Mouse (Mus musculus): ENCODE results near the gene Abca13. TPM values are rescaled to one million over a fixed set of nuclear protein-coding genes. Genes with fewer than 3 reads are reported as not detected.
"Not testable (repeated sequence)": the region's sequence is repeated elsewhere in the genome, so short reads cannot be mapped to it uniquely, and the experiment has no call there.

Abca13 gene
- polyA plus RNA-seq (2015; fragmentation: Nextera tagmentation; extraction: Ambion mirVana): 0.11 and 0.15 TPM in 2 replicates

DNA sequence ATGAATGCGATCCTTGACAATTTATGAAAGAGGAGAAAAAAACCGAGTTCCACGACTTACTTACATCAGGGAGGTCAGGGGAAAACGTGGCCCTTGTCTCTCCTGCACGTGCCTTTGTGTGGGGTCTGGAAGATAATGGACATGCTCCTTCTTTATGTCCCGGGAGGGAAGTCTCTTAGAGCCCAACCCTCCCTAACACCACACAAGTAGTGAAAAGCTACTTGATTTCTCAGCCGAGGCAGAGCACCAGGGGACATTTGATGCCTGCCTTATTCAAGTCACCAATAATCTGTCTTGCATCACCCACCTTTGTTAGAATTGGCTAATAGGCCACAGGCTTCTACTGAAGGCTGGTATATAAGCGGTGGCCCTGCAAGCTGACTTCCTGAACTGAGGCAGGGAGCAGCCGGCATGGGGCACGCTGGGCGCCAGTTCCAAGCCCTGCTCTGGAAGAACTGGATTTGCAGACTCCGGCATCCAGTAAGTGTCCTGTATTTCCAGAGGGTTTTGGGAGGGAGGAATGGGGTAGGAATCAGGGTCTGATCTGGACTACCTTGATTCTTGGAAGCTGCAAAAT lies at the start of gene Abca13:
Abca13 (plus strand) TSS at position 388 of the 577 bp plus-strand sequence.
- Histone ChIP-seq H3K27ac (ENCODE audit: low read length) (no peak within 1 kb of the TSS), H3K27me3 (ENCODE audit: control insufficient read depth, insufficient read depth, low read length) (no peaks in the 10 kb centered on the region), H3K4me1 (ENCODE audit: control insufficient read depth, insufficient read depth, low read length) (no peaks in the 10 kb centered on the region), H3K4me3 (replicated peaks; ENCODE audit: low read length) (no peak within 1 kb of the TSS), H3K9ac (ENCODE audit: low read length) (no peak within 1 kb of the TSS), H3K9me3 (replicated peaks; ENCODE audit: control insufficient read depth, low read length) (no peaks in the 10 kb centered on the region), H3K4me2 (ENCODE audit: low read depth, low read length) (no peak within 1 kb of the TSS), H3K36me3 (ENCODE audit: control insufficient read depth, insufficient read depth, low read length) (no peaks in the 10 kb centered on the region)
- WGBS: 43% methylated on average over 12 of the region's 12 CpGs
- ATAC-seq (ENCODE audit: insufficient read depth, low FRiP score): no peak

DNA sequence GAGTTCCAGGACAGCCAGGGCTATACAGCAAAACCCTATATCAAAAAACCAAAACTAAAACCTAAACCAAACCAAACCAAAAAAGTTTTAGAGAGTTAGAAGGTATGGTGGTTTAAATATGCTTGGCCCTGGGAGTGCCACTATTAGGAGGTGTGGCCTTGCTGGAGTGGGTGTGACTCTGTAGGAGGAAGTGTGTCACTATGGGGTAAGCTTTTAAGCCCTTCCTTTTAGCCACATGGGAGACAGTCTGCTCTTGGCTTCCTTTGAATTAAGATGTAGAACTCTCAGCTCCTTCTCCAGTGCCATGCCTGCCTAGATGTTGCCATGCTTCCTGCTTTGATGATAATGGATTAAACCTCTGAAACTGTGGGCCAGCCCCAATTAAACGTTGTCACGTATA lies 46.6 kb upstream of the Abca13 start:
- Histone ChIP-seq H3K27me3 (ENCODE audit: control insufficient read depth, insufficient read depth, low read length) (no peaks in the 10 kb centered on the region), H3K9ac (ENCODE audit: low read length) (no peak overlapping the region), H3K4me1 (ENCODE audit: control insufficient read depth, insufficient read depth, low read length) (no peaks in the 10 kb centered on the region), H3K27ac (ENCODE audit: low read length) (no peak overlapping the region), H3K36me3 (ENCODE audit: control insufficient read depth, insufficient read depth, low read length) (no peaks in the 10 kb centered on the region), H3K4me2 (ENCODE audit: low read depth, low read length) (no peak overlapping the region), H3K9me3 (replicated peaks; ENCODE audit: control insufficient read depth, low read length) (no peaks in the 10 kb centered on the region; the same call in 1 of the 2 replicates), H3K4me3 (replicated peaks; ENCODE audit: low read length) (no peak overlapping the region)
- ATAC-seq (ENCODE audit: insufficient read depth, low FRiP score): no peak
- WGBS: 86% methylated on average over 2 of the region's 2 CpGs

DNA sequence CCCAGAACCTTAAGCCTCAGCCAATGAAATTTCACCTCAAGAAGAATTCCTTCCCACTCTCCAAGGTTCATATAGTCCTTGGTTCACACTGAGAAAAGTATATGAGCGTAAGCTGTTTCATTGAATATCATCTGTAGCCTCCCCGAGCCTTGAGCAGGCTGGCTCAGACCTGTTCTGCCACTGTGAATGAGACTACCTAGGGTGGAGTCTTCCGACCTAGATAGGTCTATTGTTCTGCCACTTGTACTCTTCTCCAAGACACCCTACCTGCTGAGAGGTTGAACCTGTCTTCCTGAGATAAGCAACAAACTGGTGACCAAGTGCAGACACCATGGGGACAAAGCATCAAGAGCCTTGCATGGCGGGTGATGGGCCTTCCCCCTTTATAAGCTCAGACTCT lies 45.6 kb upstream of the Abca13 start:
- no peak for ATAC-seq (ENCODE audit: insufficient read depth, low FRiP score)
- H3K4me3 ChIP-seq (replicated peaks; ENCODE audit: low read length): no peak overlapping the region
- no peak overlapping the region for H3K4me2 ChIP-seq (ENCODE audit: low read depth, low read length)
- H3K27ac ChIP-seq (ENCODE audit: low read length): no peak overlapping the region
- no peaks in the 10 kb centered on the region for H3K4me1 ChIP-seq (ENCODE audit: control insufficient read depth, insufficient read depth, low read length)
- WGBS: 89% methylated on average over 4 of the region's 4 CpGs
- no peaks in the 10 kb centered on the region for H3K36me3 ChIP-seq (ENCODE audit: control insufficient read depth, insufficient read depth, low read length)
- H3K27me3 ChIP-seq (ENCODE audit: control insufficient read depth, insufficient read depth, low read length): no peaks in the 10 kb centered on the region
- no peak overlapping the region for H3K9ac ChIP-seq (ENCODE audit: low read length)
- H3K9me3 ChIP-seq (replicated peaks; ENCODE audit: control insufficient read depth, low read length): no peaks in the 10 kb centered on the region; the same call in 1 of the 2 replicates

DNA sequence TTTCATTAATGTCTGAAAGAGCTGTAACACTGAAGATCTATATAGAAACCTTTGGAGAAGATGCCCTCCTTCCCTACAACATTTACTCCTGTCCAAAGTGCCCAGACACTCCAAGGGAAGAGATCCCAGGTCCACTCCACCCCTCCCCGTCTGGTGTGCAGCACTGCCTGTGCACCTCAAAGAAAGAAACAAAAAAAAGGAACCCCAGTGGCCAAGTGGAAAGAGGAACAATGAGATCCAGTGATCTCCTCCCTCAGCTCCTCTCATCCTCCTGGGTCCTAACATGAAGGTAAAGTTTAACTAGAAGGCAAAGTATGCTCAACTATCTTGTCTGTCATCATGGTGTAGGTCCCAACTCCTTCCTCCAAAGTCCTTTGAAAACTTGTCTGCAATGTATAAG lies 45.1 kb upstream of the Abca13 start:
- Histone ChIP-seq H3K4me1 (ENCODE audit: control insufficient read depth, insufficient read depth, low read length) (no peaks in the 10 kb centered on the region), H3K9ac (ENCODE audit: low read length) (no peak overlapping the region), H3K4me2 (ENCODE audit: low read depth, low read length) (no peak overlapping the region), H3K27me3 (ENCODE audit: control insufficient read depth, insufficient read depth, low read length) (no peaks in the 10 kb centered on the region), H3K27ac (ENCODE audit: low read length) (no peak overlapping the region), H3K4me3 (replicated peaks; ENCODE audit: low read length) (no peak overlapping the region), H3K9me3 (replicated peaks; ENCODE audit: control insufficient read depth, low read length) (no peaks in the 10 kb centered on the region; the same call in 1 of the 2 replicates), H3K36me3 (ENCODE audit: control insufficient read depth, insufficient read depth, low read length) (no peaks in the 10 kb centered on the region)
- WGBS: 85% methylated on average over 1 of the region's 1 CpGs
- ATAC-seq (ENCODE audit: insufficient read depth, low FRiP score): no peak

DNA sequence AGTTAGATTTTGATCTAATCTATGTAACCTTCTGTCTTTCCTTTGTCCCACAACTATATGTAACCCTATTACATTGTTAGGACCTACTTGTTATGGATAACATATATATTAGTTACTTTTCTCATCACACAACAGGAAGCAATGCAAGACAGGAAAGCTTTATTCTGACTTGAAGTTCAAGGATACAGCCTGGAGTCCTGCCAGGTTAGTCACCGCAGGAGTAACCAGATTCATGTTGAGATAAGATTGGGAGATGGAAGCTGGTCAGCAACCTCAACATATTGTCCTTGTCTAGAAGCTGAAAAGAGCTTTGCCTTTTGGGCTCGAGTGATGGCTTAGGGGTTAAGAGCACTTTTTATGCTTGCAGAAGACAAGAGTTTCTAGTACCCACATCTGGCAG lies 43.5 kb upstream of the Abca13 start:
- Histone ChIP-seq H3K27ac (ENCODE audit: low read length) (no peak overlapping the region), H3K27me3 (ENCODE audit: control insufficient read depth, insufficient read depth, low read length) (no peaks in the 10 kb centered on the region), H3K9me3 (replicated peaks; ENCODE audit: control insufficient read depth, low read length) (no peaks in the 10 kb centered on the region; the same call in 1 of the 2 replicates), H3K4me2 (ENCODE audit: low read depth, low read length) (no peak overlapping the region), H3K36me3 (ENCODE audit: control insufficient read depth, insufficient read depth, low read length) (no peaks in the 10 kb centered on the region), H3K4me1 (ENCODE audit: control insufficient read depth, insufficient read depth, low read length) (no peaks in the 10 kb centered on the region), H3K4me3 (replicated peaks; ENCODE audit: low read length) (no peak overlapping the region), H3K9ac (ENCODE audit: low read length) (no peak overlapping the region)
- 77% methylated on average over 2 of the region's 2 CpGs for WGBS
- no peak for ATAC-seq (ENCODE audit: insufficient read depth, low FRiP score)

DNA sequence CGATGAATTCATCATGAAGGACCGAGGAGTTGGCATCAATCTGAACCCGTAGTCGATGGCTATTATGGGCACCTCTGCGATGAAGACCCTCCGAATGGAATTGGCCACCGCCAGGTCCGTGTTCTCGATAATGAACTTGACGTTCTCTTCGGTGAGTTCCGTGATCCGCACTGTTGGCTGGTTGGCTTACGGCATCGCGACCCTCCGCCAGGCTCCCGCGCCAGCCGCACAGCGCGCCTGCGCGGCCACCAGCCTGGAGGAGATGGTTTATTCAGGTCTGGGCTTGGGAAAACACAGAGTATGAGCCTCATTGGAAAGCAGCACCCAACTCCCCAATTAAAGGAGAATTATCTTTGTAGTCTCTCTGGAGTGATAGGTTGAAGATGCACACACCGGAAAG lies 41.3 kb upstream of the Abca13 start:
- 81% methylated on average over 25 of the region's 25 CpGs for WGBS
- not testable (repeated sequence) for H3K27me3 ChIP-seq (ENCODE audit: control insufficient read depth, insufficient read depth, low read length); H3K4me3 ChIP-seq (replicated peaks; ENCODE audit: low read length); H3K4me2 ChIP-seq (ENCODE audit: low read depth, low read length); H3K9me3 ChIP-seq (replicated peaks; ENCODE audit: control insufficient read depth, low read length); H3K27ac ChIP-seq (ENCODE audit: low read length); H3K4me1 ChIP-seq (ENCODE audit: control insufficient read depth, insufficient read depth, low read length); H3K36me3 ChIP-seq (ENCODE audit: control insufficient read depth, insufficient read depth, low read length); H3K9ac ChIP-seq (ENCODE audit: low read length); ATAC-seq (ENCODE audit: insufficient read depth, low FRiP score)

DNA sequence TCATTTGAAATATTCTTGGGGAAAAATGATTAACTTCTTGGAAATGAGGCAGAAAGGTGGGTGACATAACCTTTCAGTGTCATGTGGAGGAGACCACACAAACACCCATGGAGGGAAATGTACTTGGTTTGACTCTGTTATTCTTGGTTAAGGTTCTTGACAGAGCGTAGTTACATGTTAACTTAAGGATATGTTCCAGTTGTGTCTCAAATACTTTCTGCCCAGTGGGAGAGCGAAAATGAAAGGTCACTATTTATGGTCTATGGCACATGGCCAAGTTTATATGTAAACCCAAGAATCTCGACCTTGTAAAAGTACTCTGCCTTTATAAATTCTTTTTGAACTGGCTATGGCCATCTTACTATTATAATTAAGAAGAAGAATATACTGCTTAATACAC lies 31.8 kb upstream of the Abca13 start:
- H3K9ac ChIP-seq (ENCODE audit: low read length): no peak overlapping the region
- no peak for ATAC-seq (ENCODE audit: insufficient read depth, low FRiP score)

DNA sequence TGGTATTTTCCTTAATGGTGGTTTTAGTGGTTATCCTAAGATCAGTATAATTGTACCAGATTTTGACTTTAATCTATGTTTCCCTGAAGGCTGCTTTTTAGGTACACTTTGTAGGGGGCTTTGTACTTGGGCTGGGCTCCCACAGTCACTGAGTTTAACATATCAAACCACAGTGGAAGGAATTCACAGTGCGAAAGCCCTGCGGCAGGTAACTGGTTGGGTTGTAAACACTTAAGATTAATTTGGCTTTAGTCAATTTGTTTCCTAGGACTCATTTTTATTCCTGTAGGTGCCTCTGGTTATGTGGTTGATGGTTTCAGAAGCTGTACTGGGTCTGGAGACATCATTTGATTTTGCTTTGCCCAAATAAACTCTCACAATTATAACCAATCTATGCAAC lies 24.4 kb upstream of the Abca13 start:
- H3K27ac ChIP-seq (ENCODE audit: low read length): no peak overlapping the region
- WGBS: 72% methylated on average over 2 of the region's 2 CpGs
- H3K27me3 ChIP-seq (ENCODE audit: control insufficient read depth, insufficient read depth, low read length): no peaks in the 10 kb centered on the region
- H3K4me3 ChIP-seq (replicated peaks; ENCODE audit: low read length): no peak overlapping the region
- no peaks in the 10 kb centered on the region for H3K9me3 ChIP-seq (replicated peaks; ENCODE audit: control insufficient read depth, low read length)
- no peak for ATAC-seq (ENCODE audit: insufficient read depth, low FRiP score)
- no peak overlapping the region for H3K9ac ChIP-seq (ENCODE audit: low read length)
- no peak overlapping the region for H3K4me2 ChIP-seq (ENCODE audit: low read depth, low read length)
- H3K36me3 ChIP-seq (ENCODE audit: control insufficient read depth, insufficient read depth, low read length): no peaks in the 10 kb centered on the region
- no peaks in the 10 kb centered on the region for H3K4me1 ChIP-seq (ENCODE audit: control insufficient read depth, insufficient read depth, low read length)

More for the DNA sequence above, 31.8 kb upstream of the Abca13 start:
- Histone ChIP-seq H3K4me2 (ENCODE audit: low read depth, low read length) (no peak overlapping the region), H3K27me3 (ENCODE audit: control insufficient read depth, insufficient read depth, low read length) (no peaks in the 10 kb centered on the region), H3K36me3 (ENCODE audit: control insufficient read depth, insufficient read depth, low read length) (no peaks in the 10 kb centered on the region), H3K4me3 (replicated peaks; ENCODE audit: low read length) (no peak overlapping the region), H3K9me3 (replicated peaks; ENCODE audit: control insufficient read depth, low read length) (no peaks in the 10 kb centered on the region), H3K4me1 (ENCODE audit: control insufficient read depth, insufficient read depth, low read length) (no peaks in the 10 kb centered on the region), H3K27ac (ENCODE audit: low read length) (no peak overlapping the region)
- WGBS: 36% methylated on average over 3 of the region's 3 CpGs

DNA sequence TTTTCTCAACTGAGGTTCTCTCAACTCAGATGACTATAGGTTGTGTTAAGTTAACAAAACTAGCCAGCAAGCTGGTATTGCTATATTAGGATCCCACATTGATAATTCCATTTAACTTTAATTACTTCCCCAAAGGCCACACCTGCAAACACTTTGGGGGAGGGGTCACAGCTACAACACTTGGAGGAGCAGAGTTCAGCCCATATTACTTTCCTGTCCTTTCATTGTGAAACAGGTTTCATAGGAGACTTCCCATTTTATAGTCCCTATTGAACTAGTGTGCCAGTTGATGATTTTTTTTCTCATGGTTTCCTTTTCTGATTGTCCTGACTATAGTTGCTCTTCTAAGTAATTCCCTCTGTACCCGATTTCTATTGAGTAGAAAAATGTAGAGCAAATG lies 10.3 kb upstream of the Abca13 start:
- Histone ChIP-seq H3K4me2 (ENCODE audit: low read depth, low read length) (no peak overlapping the region), H3K4me3 (replicated peaks; ENCODE audit: low read length) (no peak overlapping the region), H3K9ac (ENCODE audit: low read length) (no peak overlapping the region), H3K36me3 (ENCODE audit: control insufficient read depth, insufficient read depth, low read length) (no peaks in the 10 kb centered on the region), H3K27ac (ENCODE audit: low read length) (no peak overlapping the region), H3K4me1 (ENCODE audit: control insufficient read depth, insufficient read depth, low read length) (no peaks in the 10 kb centered on the region), H3K27me3 (ENCODE audit: control insufficient read depth, insufficient read depth, low read length) (no peaks in the 10 kb centered on the region), H3K9me3 (replicated peaks; ENCODE audit: control insufficient read depth, low read length) (no peaks in the 10 kb centered on the region)
- WGBS: 80% methylated on average over 1 of the region's 1 CpGs
- no peak for ATAC-seq (ENCODE audit: insufficient read depth, low FRiP score)

DNA sequence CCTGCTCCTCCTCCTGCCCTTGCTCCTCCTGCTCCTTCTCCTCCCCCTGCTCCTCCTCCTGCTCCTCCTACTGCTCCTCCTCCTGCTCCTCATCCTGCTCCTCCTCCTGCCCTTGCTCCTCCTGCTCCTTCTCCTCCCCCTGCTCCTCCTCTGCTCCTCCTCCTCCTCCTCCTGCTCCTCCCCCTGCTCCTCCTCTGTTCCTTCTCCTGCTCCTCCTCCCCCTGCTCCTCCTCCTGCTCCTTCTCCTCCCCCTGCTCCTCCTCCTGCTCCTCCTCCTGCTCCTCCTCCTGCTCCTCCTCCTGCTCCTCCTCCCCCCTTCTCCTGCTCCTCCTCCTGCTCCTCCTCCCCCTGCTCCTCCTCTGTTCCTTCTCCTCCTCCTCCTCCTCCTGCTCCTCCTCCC lies 2.3 kb upstream of the Abca13 start:
- not testable (repeated sequence) for ATAC-seq (ENCODE audit: insufficient read depth, low FRiP score); H3K4me2 ChIP-seq (ENCODE audit: low read depth, low read length); H3K27me3 ChIP-seq (ENCODE audit: control insufficient read depth, insufficient read depth, low read length); H3K4me3 ChIP-seq (replicated peaks; ENCODE audit: low read length); H3K9me3 ChIP-seq (replicated peaks; ENCODE audit: control insufficient read depth, low read length); H3K27ac ChIP-seq (ENCODE audit: low read length); H3K9ac ChIP-seq (ENCODE audit: low read length); H3K4me1 ChIP-seq (ENCODE audit: control insufficient read depth, insufficient read depth, low read length); H3K36me3 ChIP-seq (ENCODE audit: control insufficient read depth, insufficient read depth, low read length)
